Mouse (Mus musculus) CH12.LX (cell line): ENCODE results near the gene Spsb2. TPM values are rescaled to one million over a fixed set of nuclear protein-coding genes. Genes with fewer than 3 reads are reported as not detected.

Experiments
- DNase-seq: peaks from one replicate; pipeline ENCODE4 v3.0.0-alpha.2; 2013; ENCODE audit errors: extremely low read depth
- H3K27ac ChIP-seq: 2 replicates; pipeline ENCODE4 v1.5.1; 2012; ENCODE audit warnings: low read depth, mild to moderate bottlenecking, control low read depth, moderate library complexity; ENCODE audit not compliant: insufficient read depth
- H3K27me3 ChIP-seq: replicated peaks from 2 replicates; pipeline ENCODE3; 2012; ENCODE audit warnings: inconsistent platforms
- H3K36me3 ChIP-seq, 2 experiments: replicated peaks in 1 of 2; 2 replicates each; pipeline versions ENCODE3 to v1.6.1; 2012; ENCODE audit warnings: inconsistent platforms in 1 of 2, low read length in 1 of 2, mild to moderate bottlenecking in 1 of 2, mixed read lengths in 1 of 2, moderate library complexity in 1 of 2; ENCODE audit not compliant: control insufficient read depth in 1 of 2, insufficient read depth in 1 of 2
- H3K4me1 ChIP-seq, 2 experiments: 2 replicates each; pipeline ENCODE4 v1.6.1; 2012; ENCODE audit warnings: inconsistent platforms in 1 of 2, moderate library complexity in 1 of 2; ENCODE audit not compliant: insufficient read depth in 2 of 2, control insufficient read depth in 1 of 2
- H3K4me2 ChIP-seq: 2 replicates; pipeline ENCODE4 v1.6.1; 2012; ENCODE audit warnings: low read depth, mild to moderate bottlenecking, control low read depth; ENCODE audit not compliant: poor library complexity, insufficient read depth, severe bottlenecking
- H3K4me3 ChIP-seq, 3 experiments: fragments of 150-350 bp in 1 of 3; sonication (generic) in 1 of 3; replicated peaks in 1 of 3; 2 replicates each; pipeline versions ENCODE3 to v1.5.1; 2011 to 2012; ENCODE audit warnings: low read depth in 2 of 3, low read length in 2 of 3, mild to moderate bottlenecking in 2 of 3, moderate library complexity in 2 of 3, control low read depth in 1 of 3, improper control_type of control experiment in 1 of 3, inconsistent platforms in 1 of 3, mixed read lengths in 1 of 3; ENCODE audit not compliant: poor library complexity in 1 of 3
- H3K79me2 ChIP-seq: replicated peaks from 2 replicates; pipeline ENCODE4 v1.6.1; 2012; ENCODE audit warnings: mild to moderate bottlenecking, moderate library complexity; ENCODE audit not compliant: control insufficient read depth, poor library complexity, insufficient read depth, severe bottlenecking; ENCODE audit errors: extremely low read depth
- H3K9ac ChIP-seq: 2 replicates; pipeline ENCODE4 v1.6.1; 2012; ENCODE audit warnings: low read depth, mild to moderate bottlenecking, control low read depth, moderate library complexity; ENCODE audit not compliant: insufficient read depth
- H3K9me3 ChIP-seq: replicated peaks from 2 replicates; pipeline ENCODE3; 2012; ENCODE audit warnings: low read length, inconsistent platforms, mixed read lengths
- BHLHE40 ChIP-seq: IDR thresholded peaks from 2 replicates; pipeline ENCODE4 v1.6.1; 2011; ENCODE audit warnings: mild to moderate bottlenecking, low read depth, low read length, improper control_type of control experiment
- CHD1 ChIP-seq: IDR thresholded peaks from 2 replicates; pipeline ENCODE4 v1.6.1; 2012; ENCODE audit warnings: low read depth, low read length, improper control_type of control experiment, inconsistent platforms
- CHD2 ChIP-seq: IDR thresholded peaks from 2 replicates; pipeline ENCODE4 v1.6.1; 2011; ENCODE audit warnings: low read length, improper control_type of control experiment
- CTCF ChIP-seq, 2 experiments: IDR thresholded peaks in 1 of 2; conservative IDR thresholded peaks in 1 of 2; 2 replicates each; pipeline ENCODE4 v1.5.1; 2011 to 2012; ENCODE audit warnings: low read depth in 2 of 2, low read length in 2 of 2, improper control_type of control experiment in 1 of 2, inconsistent platforms in 1 of 2, mild to moderate bottlenecking in 1 of 2, moderate library complexity in 1 of 2
- E2F4 ChIP-seq: IDR thresholded peaks from 2 replicates; pipeline ENCODE4 v1.6.1; 2011; ENCODE audit warnings: low read depth, low read length, improper control_type of control experiment; ENCODE audit not compliant: insufficient replicate concordance
- ELF1 ChIP-seq: IDR thresholded peaks from 2 replicates; pipeline ENCODE4 v1.6.1; 2014; ENCODE audit warnings: low read depth, mild to moderate bottlenecking, inconsistent platforms, low read length, improper control_type of control experiment
- GABPA ChIP-seq: IDR thresholded peaks from 2 replicates; pipeline ENCODE4 v1.6.1; 2012; ENCODE audit warnings: low read depth, low read length, improper control_type of control experiment, inconsistent platforms; ENCODE audit not compliant: insufficient replicate concordance
- HCFC1 ChIP-seq: IDR thresholded peaks from 2 replicates; pipeline ENCODE4 v1.6.1; 2012; ENCODE audit warnings: low read depth, mild to moderate bottlenecking, inconsistent platforms, low read length, improper control_type of control experiment
- IRF4 ChIP-seq: IDR thresholded peaks from 2 replicates; pipeline ENCODE4 v1.6.1; 2014; ENCODE audit warnings: low read depth, mild to moderate bottlenecking, inconsistent platforms, low read length, improper control_type of control experiment
- JUND ChIP-seq: conservative IDR thresholded peaks from 2 replicates; pipeline ENCODE4 v1.6.1; 2011; ENCODE audit warnings: low read depth, low read length, improper control_type of control experiment
- MAFK ChIP-seq: IDR thresholded peaks from 2 replicates; pipeline ENCODE4 v1.6.1; 2011; ENCODE audit warnings: low read length, improper control_type of control experiment; ENCODE audit not compliant: insufficient replicate concordance
- MAZ ChIP-seq: IDR thresholded peaks from 2 replicates; pipeline ENCODE4 v1.6.1; 2012; ENCODE audit warnings: low read depth, mild to moderate bottlenecking, inconsistent platforms, low read length, improper control_type of control experiment, moderate library complexity
- MEF2A ChIP-seq: IDR thresholded peaks from 2 replicates; pipeline ENCODE4 v1.6.1; 2014; ENCODE audit warnings: low read depth, mild to moderate bottlenecking, inconsistent platforms, low read length, improper control_type of control experiment, borderline replicate concordance
- MYC ChIP-seq: IDR thresholded peaks from 2 replicates; pipeline ENCODE4 v1.6.1; 2011; ENCODE audit warnings: low read depth, mild to moderate bottlenecking, improper control_type of control experiment, low read length
- NELFE ChIP-seq: IDR thresholded peaks from 2 replicates; pipeline ENCODE4 v1.6.1; 2011; ENCODE audit warnings: low read depth, low read length, improper control_type of control experiment
- NRF1 ChIP-seq: IDR thresholded peaks from 2 replicates; pipeline ENCODE4 v1.6.1; 2014; ENCODE audit warnings: low read depth, mild to moderate bottlenecking, inconsistent platforms, low read length, improper control_type of control experiment, moderate library complexity
- PAX5 ChIP-seq: IDR thresholded peaks from 2 replicates; pipeline ENCODE4 v1.6.1; 2012; ENCODE audit warnings: low read length, inconsistent platforms, mixed read lengths
- POLR2AphosphoS2 ChIP-seq: IDR thresholded peaks from 2 replicates; pipeline ENCODE4 v1.6.1; 2011; ENCODE audit warnings: low read depth, low read length, improper control_type of control experiment
- RAD21 ChIP-seq: IDR thresholded peaks from 2 replicates; pipeline ENCODE4 v1.6.1; 2011; ENCODE audit warnings: low read depth, mild to moderate bottlenecking, low read length, improper control_type of control experiment, moderate library complexity
- RCOR1 ChIP-seq: conservative IDR thresholded peaks from 2 replicates; pipeline ENCODE4 v1.6.1; 2012; ENCODE audit warnings: low read depth, mild to moderate bottlenecking, inconsistent platforms, low read length, improper control_type of control experiment
- SIN3A ChIP-seq: IDR thresholded peaks from 2 replicates; pipeline ENCODE4 v1.6.1; 2012; ENCODE audit warnings: low read length, improper control_type of control experiment, inconsistent platforms
- SMC3 ChIP-seq: IDR thresholded peaks from 2 replicates; pipeline ENCODE4 v1.6.1; 2011; ENCODE audit warnings: low read depth, low read length, improper control_type of control experiment
- TBP ChIP-seq: conservative IDR thresholded peaks from 2 replicates; pipeline ENCODE4 v1.6.1; 2011; ENCODE audit warnings: low read depth, low read length, improper control_type of control experiment
- TCF12 ChIP-seq: IDR thresholded peaks from 2 replicates; pipeline ENCODE4 v1.6.1; 2014; ENCODE audit warnings: low read depth, mild to moderate bottlenecking, inconsistent platforms, low read length, improper control_type of control experiment
- USF1 ChIP-seq: IDR thresholded peaks from 2 replicates; pipeline ENCODE4 v1.6.1; 2014; ENCODE audit warnings: low read depth, mild to moderate bottlenecking, inconsistent platforms, low read length, improper control_type of control experiment
- USF2 ChIP-seq: conservative IDR thresholded peaks from 2 replicates; pipeline ENCODE4 v1.6.1; 2011; ENCODE audit warnings: low read depth, low read length, improper control_type of control experiment
- ZC3H11A ChIP-seq: IDR thresholded peaks from 2 replicates; pipeline ENCODE4 v1.6.1; 2012; ENCODE audit warnings: low read depth, mild to moderate bottlenecking, inconsistent platforms, low read length, improper control_type of control experiment
- ZKSCAN1 ChIP-seq: IDR thresholded peaks from 2 replicates; pipeline ENCODE4 v1.6.1; 2012; ENCODE audit warnings: low read depth, inconsistent platforms, low read length, improper control_type of control experiment, borderline replicate concordance
- ZMIZ1 ChIP-seq: IDR thresholded peaks from 2 replicates; pipeline ENCODE4 v1.6.1; 2012; ENCODE audit warnings: low read depth, mild to moderate bottlenecking, inconsistent platforms, low read length, improper control_type of control experiment
- ZNF384 ChIP-seq: IDR thresholded peaks from 2 replicates; pipeline ENCODE4 v1.6.1; 2012; ENCODE audit warnings: low read depth, low read length, improper control_type of control experiment, inconsistent platforms
- dilution Hi-C: fragments of 300-500 bp; cut with MboI; formaldehyde crosslinking; loops from 2 replicates; pipeline ENCODE4 v1.14.3; 2020; ENCODE audit warnings: low sequenced_read_pairs; ENCODE audit not compliant: extremely low pct_unique_long_range_greater_than_20kb, extremely low pct_ligation_motif_present
- in situ Hi-C: fragments of 300-500 bp; cut with MboI; formaldehyde crosslinking; loops from 3 replicates; pipeline ENCODE4 v1.14.3; 2019; ENCODE audit warnings: low sequenced_read_pairs, low pct_ligation_motif_present, low pct_unique_long_range_greater_than_20kb, mixed read lengths
- polyA plus RNA-seq: library from polyadenylated mRNA; unstranded; fragments of >175 nt; gene quantifications from 2 replicates; pipeline ENCODE4 v1.2.1, GENCODE M21; 2012; ENCODE audit warnings: low read depth; ENCODE audit not compliant: insufficient read length
- total RNA-seq, 2 experiments: library from RNA; depleted of rRNA; stranded (reverse); fragments of 300-350 nt in 1 of 2; fragments of >200 nt in 1 of 2; gene quantifications; 2 replicates each; pipeline ENCODE4 v1.2.3; 2012 to 2014

Spsb2 gene
- total and polyA plus RNA-seq, 3 experiments, result 2.4 to 3.3 TPM; not detected in 1

DNA sequence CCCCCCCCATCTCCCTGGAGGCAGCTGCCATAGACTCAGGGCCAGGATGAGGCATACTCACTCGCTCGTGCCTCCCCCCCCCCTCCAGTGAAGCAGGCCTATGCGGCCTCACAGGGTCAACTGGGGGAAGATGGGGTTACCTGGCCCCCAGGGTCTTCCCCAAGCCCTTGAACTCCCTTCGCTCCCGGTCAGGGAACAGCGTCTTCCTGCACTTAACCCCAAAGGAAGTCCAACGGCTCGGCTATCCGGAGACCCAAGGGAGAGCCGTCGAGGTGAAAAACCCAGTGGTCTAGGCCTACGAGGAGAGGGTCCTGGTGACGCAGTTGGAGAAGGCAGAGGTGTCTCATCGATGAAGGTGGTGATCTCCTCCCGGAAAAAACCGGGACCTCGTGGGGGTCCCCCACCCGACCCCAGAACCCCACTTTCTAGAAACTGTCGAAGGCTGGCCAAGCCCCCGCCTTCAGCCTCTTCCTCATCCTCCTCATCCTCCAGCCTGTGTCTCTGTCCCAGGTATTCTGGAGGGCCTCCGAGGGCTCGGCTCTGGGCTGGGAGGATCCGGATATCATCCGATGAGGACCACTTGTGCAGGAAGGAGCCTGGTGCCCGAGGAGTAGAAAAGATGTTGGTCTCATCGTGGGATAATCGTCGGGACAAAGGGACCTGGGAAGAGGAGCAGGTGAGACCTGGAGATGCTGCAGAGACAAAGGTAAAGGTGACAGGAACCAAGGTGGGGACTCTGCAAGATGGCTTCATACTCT, 50.3 kb downstream of the Spsb2 start:
- Histone ChIP-seq H3K27me3 (peaks cover 28% of the 10 kb centered on the region), H3K36me3 (no peaks in the 10 kb centered on the region), H3K9me3 (no peaks in the 10 kb centered on the region), H3K4me1 (peaks cover 23 to 30% of the 10 kb centered on the region in 2 experiments), H3K4me2 (no peak overlapping the region), H3K9ac (no peak overlapping the region), H3K27ac (no peak overlapping the region), H3K4me3 (no peak overlapping the region), H3K79me2 (no peaks in the 10 kb centered on the region)
- TF ChIP-seq MEF2A (no peak), CHD1 (no peak), SIN3A (no peak), USF1 (no peak), MAFK (no peak), TBP (no peak), RAD21 (no peak), JUND (no peak), ZKSCAN1 (no peak), USF2 (no peak), HCFC1 (no peak), MAZ (no peak), NELFE (no peak), PAX5 (no peak), ZMIZ1 (no peak), E2F4 (no peak), GABPA (no peak)
- in situ Hi-C loops (loop anchor here (25.0 kb wide), 1 partner anchor 179 kb away; the partner anchor contains the start of genes Acrbp and Ing4), dilution Hi-C loops (no loop called here)
- DNase-seq, result no peak

DNA sequence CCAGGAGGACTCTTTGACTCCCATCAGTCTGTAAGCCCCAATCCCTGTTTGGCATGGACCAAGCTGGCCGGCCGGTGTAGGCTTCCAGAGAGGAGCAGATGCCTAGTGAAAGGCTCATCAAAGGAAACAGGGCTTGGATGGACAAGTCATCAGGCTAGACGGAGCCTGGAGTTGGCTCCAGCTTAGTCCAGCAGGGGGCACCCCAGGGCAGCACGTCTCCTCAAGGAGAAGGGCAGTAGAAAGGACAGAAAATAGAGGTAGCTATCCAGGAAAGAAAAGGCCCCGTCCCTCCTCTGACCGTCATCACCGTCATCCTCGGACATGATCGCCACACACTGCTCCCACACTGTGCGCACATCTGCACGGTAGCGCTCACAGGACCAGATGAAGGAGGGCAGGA, 51.3 kb downstream of the Spsb2 start:
- Histone ChIP-seq H3K4me2 (no peak overlapping the region), H3K4me3 (peak overlapping the region in 1 of 3 experiments; percentile 36), H3K27ac (no peak overlapping the region), H3K36me3 (no peaks in the 10 kb centered on the region), H3K4me1 (peaks cover 32% of the 10 kb centered on the region in 2 experiments), H3K79me2 (no peaks in the 10 kb centered on the region), H3K27me3 (peaks cover 28% of the 10 kb centered on the region), H3K9me3 (no peaks in the 10 kb centered on the region), H3K9ac (no peak overlapping the region)
- peak; percentile 78 for DNase-seq
- in situ Hi-C loops, result loop anchor here (25.0 kb wide), 1 partner anchor 178 kb away; the partner anchor contains the start of genes Acrbp and Ing4
- dilution Hi-C loops, result no loop called here
- TF ChIP-seq POLR2AphosphoS2, result no peak
- no peak for TF ChIP-seq HCFC1
- TF ChIP-seq TCF12, result no peak; the same call in 1 of the 2 replicates
- TF ChIP-seq ZNF384, result no peak
- no peak for TF ChIP-seq RCOR1
- TF ChIP-seq CTCF (conservative IDR thresholded peaks at IDR 0.05 in 1 of 2, IDR thresholded peaks at IDR 0.05 in 1 of 2; ENCODE audit: low read depth in 2 of 2, low read length in 2 of 2), result peak; percentile 61 to 95
- TF ChIP-seq CHD2, result no peak
- peak; percentile 93 for TF ChIP-seq SMC3
- no peak for TF ChIP-seq GABPA
- TF ChIP-seq NRF1, result 0 out of 2 replicates have a peak, but pooled peaks have one; percentile 18
- no peak for TF ChIP-seq USF2
- TF ChIP-seq NELFE, result peak; percentile 40; the same call in 1 of the 2 replicates
- TF ChIP-seq MAFK, result no peak
- TF ChIP-seq ELF1, result no peak
- TF ChIP-seq ZC3H11A, result peak; percentile 71
- no peak for TF ChIP-seq CHD1
- TF ChIP-seq IRF4, result peak; percentile 23; the same call in 1 of the 2 replicates
- no peak for TF ChIP-seq ZMIZ1
- TF ChIP-seq MYC, result no peak
- peak; percentile 96 for TF ChIP-seq RAD21
- TF ChIP-seq MEF2A, result peak; percentile 38; the same call in 1 of the 2 replicates
- no peak for TF ChIP-seq BHLHE40
